ENCODE assay signal across 9 mouse cellular contexts in genomic region chr11:95513461-95514297, GRCm38 (mm10). TPM values are rescaled to one million over a fixed set of nuclear protein-coding genes. Genes with fewer than 3 reads are reported as not detected.
A peak's percentile ranks its signal among the peaks of the same experiment; 100 is the strongest.
DNase-seq lines count a peak whose midpoint lies in the region; ATAC-seq and TF ChIP-seq lines count a peak whose summit lies in the region.
"Had no signal": no experiment of that assay in that cellular context is flagged by ENCODE, and none has a peak within 500 bp of the region (broad histone marks: within the 10 kb centered on the region; RNA-seq: fewer than 3 reads in every experiment).

No protein-coding gene starts in this region.

- ATAC-seq in erythroblast, adult 5-6 weeks (replicated peaks; ENCODE audit: low FRiP score, poor library complexity, severe bottlenecking) = no peak
- ATAC-seq in embryonic facial prominence, embryonic 13.5 days (ENCODE audit: insufficient number of reproducible peaks, insufficient read depth, low FRiP score, low TSS enrichment, low read depth) = 0 out of 2 replicates have a peak, but pooled peaks have one; percentile 11
- ATAC-seq in hindbrain, embryonic 16.5 days = peak; percentile 25
- ATAC-seq in midbrain, embryonic 15.5 days (replicated peaks) = peak; percentile 40

- WGBS in embryonic facial prominence, embryonic 13.5 days = under 1% methylated on average over 59 of the region's 66 CpGs
- WGBS in hindbrain, embryonic 16.5 days = under 1% methylated on average over 60 of the region's 66 CpGs
- WGBS in midbrain, embryonic 15.5 days = under 1% methylated on average over 66 of the region's 66 CpGs

- no peak for TF ChIP-seq EP300 in ES-Bruce4 (IDR thresholded peaks at IDR 0.05; ENCODE audit: insufficient read depth, low read depth, low read length)

- H3K27me3 ChIP-seq in erythroblast, embryonic 14.5 days (ENCODE audit: control insufficient read depth) = peaks cover 79% of the 10 kb centered on the region
- no peaks in the 10 kb centered on the region for H3K27me3 ChIP-seq in ES-Bruce4 (ENCODE audit: control insufficient read depth, insufficient read depth, low read length, poor library complexity, severe bottlenecking)
- peaks cover 51% of the 10 kb centered on the region for H3K27me3 ChIP-seq in embryonic facial prominence, embryonic 13.5 days
- H3K27me3 ChIP-seq in hindbrain, embryonic 16.5 days (replicated peaks; ENCODE audit: control insufficient read depth, insufficient read depth, low read length) = peaks cover 16% of the 10 kb centered on the region
- H3K27me3 ChIP-seq in midbrain, embryonic 15.5 days (replicated peaks) = peaks cover 30% of the 10 kb centered on the region

- DNase-seq in left cerebral cortex, adult 11 months (ENCODE audit: low spot score) = no peak
- DNase-seq in ovary, postnatal 10 days (ENCODE audit: low spot score) = no peak

- peak overlapping the region; percentile 99 for H3K4me2 ChIP-seq in embryonic facial prominence, embryonic 13.5 days
- peak overlapping the region; percentile 95 for H3K4me2 ChIP-seq in hindbrain, embryonic 16.5 days (ENCODE audit: low read length)
- H3K4me2 ChIP-seq in midbrain, embryonic 15.5 days = peak overlapping the region; percentile 98

- no peaks in the 10 kb centered on the region for H3K9me3 ChIP-seq in erythroblast, embryonic 14.5 days (ENCODE audit: control insufficient read depth, low read length)
- H3K9me3 ChIP-seq in ES-Bruce4 (replicated peaks; ENCODE audit: control insufficient read depth, insufficient read depth, low read length, poor library complexity, severe bottlenecking) = no peaks in the 10 kb centered on the region
- H3K9me3 ChIP-seq in embryonic facial prominence, embryonic 13.5 days = no peaks in the 10 kb centered on the region
- H3K9me3 ChIP-seq in hindbrain, embryonic 16.5 days (ENCODE audit: control insufficient read depth, low read length) = no peaks in the 10 kb centered on the region
- no peaks in the 10 kb centered on the region for H3K9me3 ChIP-seq in midbrain, embryonic 15.5 days

- no peak overlapping the region for H3K27ac ChIP-seq in ES-Bruce4 (ENCODE audit: insufficient read depth, low read length)
- H3K27ac ChIP-seq in embryonic facial prominence, embryonic 13.5 days = peak overlapping the region; percentile 28; the same call in 1 of the 2 replicates
- no peak overlapping the region for H3K27ac ChIP-seq in hindbrain, embryonic 16.5 days (ENCODE audit: low read depth, low read length)
- no peak overlapping the region for H3K27ac ChIP-seq in midbrain, embryonic 15.5 days

- H3K4me3 ChIP-seq in erythroblast, embryonic 14.5 days (replicated peaks) = peak overlapping the region; percentile 28
- peak overlapping the region; percentile 74 for H3K4me3 ChIP-seq in ES-Bruce4 (ENCODE audit: low read depth, low read length)
- peak overlapping the region; percentile 64 for H3K4me3 ChIP-seq in embryonic facial prominence, embryonic 13.5 days
- peak overlapping the region; percentile 64 for H3K4me3 ChIP-seq in hindbrain, embryonic 16.5 days (ENCODE audit: low read length)
- peak overlapping the region; percentile 53 for H3K4me3 ChIP-seq in midbrain, embryonic 15.5 days

- no peaks in the 10 kb centered on the region for H3K36me3 ChIP-seq in erythroblast, embryonic 14.5 days (ENCODE audit: control insufficient read depth)
- no peaks in the 10 kb centered on the region for H3K36me3 ChIP-seq in ES-Bruce4 (ENCODE audit: control insufficient read depth, insufficient read depth, low read length, poor library complexity, severe bottlenecking)
- H3K36me3 ChIP-seq in embryonic facial prominence, embryonic 13.5 days = no peaks in the 10 kb centered on the region
- no peaks in the 10 kb centered on the region for H3K36me3 ChIP-seq in hindbrain, embryonic 16.5 days (ENCODE audit: control insufficient read depth, insufficient read depth, low read length)
- H3K36me3 ChIP-seq in midbrain, embryonic 15.5 days (replicated peaks) = no peaks in the 10 kb centered on the region

- no peak for TF ChIP-seq POLR2A in ES-Bruce4 (IDR thresholded peaks at IDR 0.05; ENCODE audit: insufficient read depth, low read length)

- H3K9ac ChIP-seq in ES-Bruce4 (ENCODE audit: low read depth, poor library complexity, severe bottlenecking) = peak overlapping the region; percentile 72
- peak overlapping the region; percentile 72 for H3K9ac ChIP-seq in embryonic facial prominence, embryonic 13.5 days
- peak overlapping the region; percentile 71 for H3K9ac ChIP-seq in hindbrain, embryonic 16.5 days (ENCODE audit: low read depth, low read length)
- H3K9ac ChIP-seq in midbrain, embryonic 15.5 days = peak overlapping the region; percentile 62

- H3K4me1 ChIP-seq in erythroblast, embryonic 14.5 days (ENCODE audit: control insufficient read depth) = peaks cover 7% of the 10 kb centered on the region
- peaks cover 11% of the 10 kb centered on the region for H3K4me1 ChIP-seq in ES-Bruce4 (ENCODE audit: control insufficient read depth, insufficient read depth, low read length)
- peaks cover 46% of the 10 kb centered on the region for H3K4me1 ChIP-seq in embryonic facial prominence, embryonic 13.5 days
- H3K4me1 ChIP-seq in hindbrain, embryonic 16.5 days (ENCODE audit: control insufficient read depth, insufficient read depth, low read depth, low read length) = peaks cover 25% of the 10 kb centered on the region
- H3K4me1 ChIP-seq in midbrain, embryonic 15.5 days = peaks cover 26% of the 10 kb centered on the region

- TF ChIP-seq CTCF in ES-Bruce4 (IDR thresholded peaks at IDR 0.05; ENCODE audit: low read depth, low read length) = no peak

RNA-seq across cellular contexts. Expression of gene Nxph3, which starts 0.7 kb away (rescaled TPM):
- polyA plus RNA-seq in erythroblast, embryonic 14.5 days (2012) = not detected in 2 replicates
- total RNA-seq in erythroblast, adult 5-6 weeks (2015; ENCODE audit: low replicate concordance) = not detected in 2 replicates
- total RNA-seq in erythroblast, adult 5-6 weeks (2017; ENCODE audit: low replicate concordance) = not detected in 2 replicates
- polyA plus RNA-seq in ES-Bruce4 (2011; ENCODE audit: insufficient read depth, insufficient read length, low read depth, missing spikeins) = 0.75 and 0.85 TPM in 2 replicates
- polyA plus RNA-seq in embryonic facial prominence, embryonic 13.5 days (2015; fragmentation: Nextera tagmentation; extraction: Ambion mirVana) = 1.6 and 2.2 TPM in 2 replicates
- 2.8 and 3.0 TPM in 2 replicates for polyA plus RNA-seq in hindbrain, embryonic 16.5 days (2015; fragmentation: Nextera tagmentation; extraction: Ambion mirVana)
- polyA plus RNA-seq in midbrain, embryonic 15.5 days (2015; fragmentation: Nextera tagmentation; extraction: Ambion mirVana) = 3.2 and 4.4 TPM in 2 replicates
- total RNA-seq: hematopoietic stem cell, adult 5-6 weeks had no signal
